Mouse (Mus musculus) bone marrow, adult 2 months (tissue): Measurements from ENCODE around the gene Serinc2. TPM values are rescaled to one million over a fixed set of nuclear protein-coding genes. Genes with fewer than 3 reads are reported as not detected.
"Not testable (repeated sequence)": the region's sequence is repeated elsewhere in the genome, so short reads cannot be mapped to it uniquely, and the experiment has no call there.

Experiments
- H3K27ac ChIP-seq: fragments of 200-500 bp; 2 replicates; pipeline ENCODE4 v1.5.1; 2012; ENCODE audit warnings: low read depth, mild to moderate bottlenecking, control low read depth, inconsistent platforms, low read length; ENCODE audit not compliant: control insufficient read depth, poor library complexity, insufficient read depth
- H3K4me1 ChIP-seq: fragments of 200-500 bp; 2 replicates; pipeline ENCODE4 v1.6.1; 2011; ENCODE audit warnings: low read length; ENCODE audit not compliant: control insufficient read depth, insufficient read depth
- H3K4me3 ChIP-seq: fragments of 200-500 bp; replicated peaks from 2 replicates; pipeline ENCODE3; 2011; ENCODE audit warnings: mild to moderate bottlenecking, low read depth, low read length, control low read depth; ENCODE audit not compliant: control insufficient read depth
- CTCF ChIP-seq: fragments of 200-500 bp; IDR thresholded peaks from 2 replicates; pipeline ENCODE4 v1.5.1; 2011; ENCODE audit warnings: low read length, control low read depth; ENCODE audit not compliant: control insufficient read depth, insufficient read depth
- POLR2A ChIP-seq: fragments of 200-500 bp; IDR thresholded peaks from 2 replicates; pipeline ENCODE4 v1.6.1; 2011; ENCODE audit warnings: low read depth, mild to moderate bottlenecking, control low read depth, low read length, borderline replicate concordance; ENCODE audit not compliant: control insufficient read depth
- WGBS: fragments of 180-500 bp; shearing (Covaris S2); methylation state at CpG from one replicate; pipeline ENCODE4 v1.1.7; 2018; 5-methylcytosine and 5-hydroxymethylcytosine counted together
- polyA plus RNA-seq: library from polyadenylated mRNA; stranded (reverse); fragments of >200 nt; gene quantifications from 2 replicates; pipeline ENCODE4 v1.2.4, GENCODE M21; 2011; ENCODE audit warnings: low replicate concordance; ENCODE audit not compliant: missing spikeins, insufficient read depth, insufficient read length

Serinc2 gene
- polyA plus RNA-seq, 1 experiment = not detected

GRCm38 (mm10) chr4:130244749-130245148 lies 34.3 kb downstream of the Serinc2 start:
- WGBS = 27% methylated on average over 8 of the region's 8 CpGs
- no peak overlapping the region for H3K27ac ChIP-seq
- H3K4me3 ChIP-seq = peak overlapping the region; percentile 59
- TF ChIP-seq CTCF = no peak
- no peak for TF ChIP-seq POLR2A
- H3K4me1 ChIP-seq = peaks cover 2% of the 10 kb centered on the region

- H3K27ac ChIP-seq, H3K4me1 ChIP-seq, H3K4me3 ChIP-seq: not testable (repeated sequence)
- WGBS = 47% methylated on average over 1 of the region's 1 CpGs
These were observed 35.4 kb downstream of the Serinc2 start for GRCm38 (mm10) chr4:130243621-130244020.

DNA sequence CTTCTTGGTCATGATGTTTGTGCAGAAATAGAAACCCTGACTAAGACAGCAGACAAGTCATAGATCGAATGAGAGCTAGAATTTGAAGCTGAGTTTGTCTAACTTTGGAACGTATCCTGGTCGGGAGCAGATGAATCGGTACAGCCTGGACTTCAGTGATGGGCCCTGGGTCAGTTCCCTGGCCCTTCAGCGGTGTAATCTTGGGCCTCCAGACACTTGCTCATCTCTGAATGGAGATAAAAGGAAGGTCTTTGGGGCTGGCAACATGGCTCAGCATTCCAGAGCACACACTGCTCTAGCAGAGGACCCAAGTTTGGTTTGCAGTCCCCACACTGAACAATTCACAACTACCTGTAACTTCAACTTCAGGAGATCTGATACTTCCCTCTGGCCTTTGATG lies 36.0 kb downstream of the Serinc2 start:
- Histone ChIP-seq H3K27ac (no peak overlapping the region), H3K4me1 (peaks cover 2% of the 10 kb centered on the region), H3K4me3 (no peak overlapping the region)
- WGBS = 82% methylated on average over 5 of the region's 5 CpGs
- TF ChIP-seq CTCF = no peak
- no peak for TF ChIP-seq POLR2A

DNA sequence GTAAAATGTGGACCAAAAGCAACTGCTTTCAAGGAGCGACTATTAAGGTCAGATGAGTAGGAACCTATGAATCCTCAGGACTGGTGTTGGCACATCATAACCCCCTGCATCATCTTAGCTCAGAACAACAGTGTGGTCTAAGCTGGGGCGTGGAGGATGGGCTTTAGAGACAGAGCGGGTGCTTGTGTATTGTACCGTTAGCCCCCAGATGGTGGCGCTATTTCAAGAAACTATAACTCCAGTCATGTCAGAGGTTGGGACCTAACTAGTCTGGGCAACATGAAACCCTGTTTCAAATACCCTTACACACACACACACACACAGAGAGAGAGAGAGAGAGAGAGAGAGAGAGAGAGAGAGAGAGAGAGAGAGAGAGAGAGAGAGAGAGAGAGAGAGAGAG lies 38.3 kb downstream of the Serinc2 start:
- Histone ChIP-seq H3K4me1 (peaks cover 2% of the 10 kb centered on the region), H3K4me3 (no peak overlapping the region), H3K27ac (no peak overlapping the region)
- TF ChIP-seq POLR2A = no peak
- peak; percentile 23; the same call in 1 of the 2 replicates for TF ChIP-seq CTCF
- 43% methylated on average over 5 of the region's 5 CpGs for WGBS

GRCm38 (mm10) chr4:130237607-130238006 lies 41.4 kb downstream of the Serinc2 start:
- Histone ChIP-seq H3K27ac (no peak overlapping the region), H3K4me3 (no peak overlapping the region), H3K4me1 (no peaks in the 10 kb centered on the region)
- TF ChIP-seq POLR2A = no peak
- 85% methylated on average over 4 of the region's 4 CpGs for WGBS

GRCm38 (mm10) chr4:130236361-130236760 lies 42.6 kb downstream of the Serinc2 start:
- H3K27ac ChIP-seq = no peak overlapping the region
- 65% methylated on average over 8 of the region's 8 CpGs for WGBS
- TF ChIP-seq POLR2A = no peak
- no peak for TF ChIP-seq CTCF
- no peaks in the 10 kb centered on the region for H3K4me1 ChIP-seq
- no peak overlapping the region for H3K4me3 ChIP-seq

DNA sequence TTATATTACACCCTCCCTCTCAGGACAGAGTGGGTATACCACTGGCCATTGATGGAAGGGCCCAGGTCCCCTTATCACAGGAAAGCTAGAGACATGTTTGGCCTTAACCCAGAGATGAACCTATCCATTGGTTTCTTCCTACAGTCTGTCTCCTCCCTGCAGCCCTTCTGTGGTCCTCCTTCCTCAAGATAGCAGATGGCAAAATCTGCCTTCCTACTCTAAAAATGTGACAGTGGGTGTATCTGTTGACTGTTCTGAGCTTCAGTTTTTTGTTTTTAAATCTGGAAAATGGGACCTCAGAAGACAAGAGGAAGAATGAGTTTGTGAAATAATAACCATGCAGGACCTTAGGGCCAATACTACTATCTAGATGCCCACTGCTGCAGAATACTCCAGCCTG lies 54.9 kb downstream of the Serinc2 start:
- Histone ChIP-seq H3K4me3 (no peak overlapping the region), H3K4me1 (no peaks in the 10 kb centered on the region), H3K27ac (no peak overlapping the region)
- TF ChIP-seq POLR2A (no peak), CTCF (no peak)

DNA sequence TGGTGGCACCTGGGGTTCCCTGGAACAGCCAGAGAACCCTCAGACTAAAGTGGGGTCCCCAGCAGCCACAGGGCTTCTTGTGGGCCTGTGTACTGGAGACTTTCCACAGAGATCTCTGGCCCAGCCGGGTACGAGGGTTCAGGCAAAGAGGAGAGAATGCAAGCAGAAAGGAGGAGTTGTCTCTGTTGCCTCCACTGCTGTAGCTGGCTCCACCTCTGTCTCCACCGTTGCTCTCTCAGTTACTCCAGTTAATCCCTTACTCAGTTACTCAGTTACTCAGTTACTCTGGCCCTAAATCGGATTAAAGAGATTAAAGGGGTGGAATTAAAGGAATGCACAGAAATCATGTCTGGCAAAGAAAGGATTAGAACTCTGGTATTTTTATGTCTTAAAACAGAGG lies 56.8 kb downstream of the Serinc2 start, which contains the start of gene Gm853:
TSS of gene Gm853 (minus strand) at position 223 of the 400 bp plus-strand sequence.
- Histone ChIP-seq H3K4me3 (no peak within 1 kb of the TSS), H3K4me1 (no peaks in the 10 kb centered on the region), H3K27ac (no peak within 1 kb of the TSS)
- 64% methylated on average over 4 of the region's 4 CpGs for WGBS
- TF ChIP-seq POLR2A = no peak
- TF ChIP-seq CTCF = no peak

- TF ChIP-seq CTCF (no peak), POLR2A (no peak)
- Histone ChIP-seq H3K27ac (no peak overlapping the region), H3K4me3 (no peak overlapping the region), H3K4me1 (no peaks in the 10 kb centered on the region)
- whole genome bisulfite sequencing = 72% methylated on average over 9 of the region's 9 CpGs
These were observed 58.8 kb downstream of the Serinc2 start for GRCm38 (mm10) chr4:130220176-130220575.
